Mouse (Mus musculus): ENCODE results near the gene Xylt1. TPM values are rescaled to one million over a fixed set of nuclear protein-coding genes. Genes with fewer than 3 reads are reported as not detected.

The Xylt1 gene
- polyA plus RNA-seq, 1 experiment from 2014 or later: 2.7 TPM

DNA sequence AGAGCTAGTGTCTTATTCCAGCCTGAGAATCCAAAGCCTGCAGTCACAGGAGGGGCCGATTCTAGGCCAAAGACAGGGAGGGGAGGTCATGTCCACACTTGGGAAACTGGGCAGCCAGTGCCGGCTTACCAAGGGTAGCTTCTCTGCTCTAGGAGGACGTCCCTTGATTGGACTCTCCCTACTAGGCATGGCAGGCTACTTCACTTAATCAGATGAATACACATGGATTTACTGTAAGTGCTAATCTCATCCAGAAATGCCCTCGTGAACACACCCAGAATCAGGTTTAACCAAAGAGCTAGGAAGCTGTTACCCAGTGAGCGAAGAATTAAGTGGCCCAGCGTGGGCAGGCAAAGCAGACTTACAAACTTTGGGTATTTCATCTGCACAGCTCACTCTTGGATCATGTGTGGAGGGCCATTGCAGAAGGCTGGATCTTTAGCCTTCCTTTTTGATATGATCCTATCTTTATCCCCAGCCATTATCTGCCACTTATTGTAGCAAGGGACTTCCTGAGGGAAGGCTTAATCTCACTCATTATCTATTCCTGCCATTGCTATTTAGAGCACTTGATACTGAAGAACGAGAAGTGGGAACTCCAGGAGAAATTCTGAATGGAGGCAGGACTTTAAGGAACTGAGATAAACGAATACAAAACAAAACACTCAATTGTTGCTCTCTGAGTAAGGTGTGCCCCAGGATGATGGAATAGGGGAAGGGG is 28.6 kb downstream of the Xylt1 start:
- 83% methylated on average over 8 of the region's 8 CpGs for WGBS
- Histone ChIP-seq H3K4me3 (ENCODE audit: low read depth, low read length) (no peak overlapping the region), H3K36me3 (ENCODE audit: control insufficient read depth, insufficient read depth, low read length) (no peaks in the 10 kb centered on the region), H3K4me1 (ENCODE audit: control insufficient read depth, insufficient read depth, low read length) (peaks cover 2% of the 10 kb centered on the region; the same call in 1 of the 2 replicates), H3K27me3 (ENCODE audit: control insufficient read depth, insufficient read depth, low read length) (no peaks in the 10 kb centered on the region), H3K9ac (replicated peaks; ENCODE audit: low read depth, low read length) (no peak overlapping the region), H3K4me2 (replicated peaks; ENCODE audit: low read depth, low read length) (no peak overlapping the region), H3K27ac (ENCODE audit: low read length) (no peak overlapping the region), H3K9me3 (ENCODE audit: control insufficient read depth, low read depth, low read length) (no peaks in the 10 kb centered on the region)
- ATAC-seq (ENCODE audit: insufficient number of reproducible peaks, insufficient read depth, low FRiP score, low read depth): no peak

- no peak overlapping the region for H3K27ac ChIP-seq (ENCODE audit: low read length)
- no peaks in the 10 kb centered on the region for H3K9me3 ChIP-seq (ENCODE audit: control insufficient read depth, low read depth, low read length)
- 91% methylated on average over 2 of the region's 2 CpGs for WGBS
- H3K9ac ChIP-seq (replicated peaks; ENCODE audit: low read depth, low read length): no peak overlapping the region
- H3K4me3 ChIP-seq (ENCODE audit: low read depth, low read length): no peak overlapping the region
- ATAC-seq (ENCODE audit: insufficient number of reproducible peaks, insufficient read depth, low FRiP score, low read depth): no peak
- H3K36me3 ChIP-seq (ENCODE audit: control insufficient read depth, insufficient read depth, low read length): no peaks in the 10 kb centered on the region
- peaks cover 2% of the 10 kb centered on the region; the same call in 1 of the 2 replicates for H3K4me1 ChIP-seq (ENCODE audit: control insufficient read depth, insufficient read depth, low read length)
- H3K4me2 ChIP-seq (replicated peaks; ENCODE audit: low read depth, low read length): no peak overlapping the region
- no peaks in the 10 kb centered on the region for H3K27me3 ChIP-seq (ENCODE audit: control insufficient read depth, insufficient read depth, low read length)
Measured at GRCm38 (mm10) chr7:117411874-117412273, 31.1 kb downstream of the Xylt1 start.

DNA sequence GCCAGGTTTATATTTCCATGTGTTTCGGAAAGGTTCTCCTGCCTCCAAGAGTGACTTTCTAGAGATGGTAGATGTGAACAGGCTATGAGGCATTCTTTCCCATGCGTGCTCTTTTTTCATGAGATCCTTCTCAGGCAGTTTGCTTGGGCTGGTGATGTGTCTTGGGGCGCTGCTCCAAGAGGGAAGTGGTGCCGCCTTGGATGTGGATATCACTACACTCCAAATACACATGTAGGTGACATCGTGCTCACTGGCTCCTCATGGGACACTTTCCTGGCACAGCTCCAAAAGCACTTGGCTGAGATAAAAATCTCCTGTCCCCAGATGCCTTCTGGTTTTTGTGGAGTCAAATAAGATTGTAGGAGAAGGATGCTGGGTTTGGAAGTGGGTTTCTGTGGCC is 31.6 kb downstream of the Xylt1 start:
- Histone ChIP-seq H3K27ac (ENCODE audit: low read length) (no peak overlapping the region), H3K9ac (replicated peaks; ENCODE audit: low read depth, low read length) (no peak overlapping the region), H3K9me3 (ENCODE audit: control insufficient read depth, low read depth, low read length) (no peaks in the 10 kb centered on the region), H3K4me3 (ENCODE audit: low read depth, low read length) (no peak overlapping the region), H3K4me2 (replicated peaks; ENCODE audit: low read depth, low read length) (no peak overlapping the region), H3K27me3 (ENCODE audit: control insufficient read depth, insufficient read depth, low read length) (no peaks in the 10 kb centered on the region), H3K4me1 (ENCODE audit: control insufficient read depth, insufficient read depth, low read length) (peaks cover 2% of the 10 kb centered on the region; the same call in 1 of the 2 replicates), H3K36me3 (ENCODE audit: control insufficient read depth, insufficient read depth, low read length) (no peaks in the 10 kb centered on the region)
- no peak for ATAC-seq (ENCODE audit: insufficient number of reproducible peaks, insufficient read depth, low FRiP score, low read depth)
- WGBS: 73% methylated on average over 5 of the region's 5 CpGs

GRCm38 (mm10) chr7:117414341-117415008 is 33.7 kb downstream of the Xylt1 start:
- ATAC-seq (ENCODE audit: insufficient number of reproducible peaks, insufficient read depth, low FRiP score, low read depth): no peak
- no peaks in the 10 kb centered on the region for H3K9me3 ChIP-seq (ENCODE audit: control insufficient read depth, low read depth, low read length)
- 80% methylated on average over 12 of the region's 12 CpGs for WGBS
- no peaks in the 10 kb centered on the region for H3K27me3 ChIP-seq (ENCODE audit: control insufficient read depth, insufficient read depth, low read length)
- no peak overlapping the region for H3K4me3 ChIP-seq (ENCODE audit: low read depth, low read length)
- peaks cover 5% of the 10 kb centered on the region; the same call in 1 of the 2 replicates for H3K4me1 ChIP-seq (ENCODE audit: control insufficient read depth, insufficient read depth, low read length)
- H3K27ac ChIP-seq (ENCODE audit: low read length): no peak overlapping the region
- no peak overlapping the region for H3K9ac ChIP-seq (replicated peaks; ENCODE audit: low read depth, low read length)
- H3K36me3 ChIP-seq (ENCODE audit: control insufficient read depth, insufficient read depth, low read length): no peaks in the 10 kb centered on the region
- H3K4me2 ChIP-seq (replicated peaks; ENCODE audit: low read depth, low read length): no peak overlapping the region

GRCm38 (mm10) chr7:117415009-117415363 is 34.2 kb downstream of the Xylt1 start:
- 87% methylated on average over 8 of the region's 8 CpGs for WGBS
- H3K4me2 ChIP-seq (replicated peaks; ENCODE audit: low read depth, low read length): no peak overlapping the region
- ATAC-seq (ENCODE audit: insufficient number of reproducible peaks, insufficient read depth, low FRiP score, low read depth): no peak
- no peak overlapping the region for H3K4me3 ChIP-seq (ENCODE audit: low read depth, low read length)
- H3K36me3 ChIP-seq (ENCODE audit: control insufficient read depth, insufficient read depth, low read length): no peaks in the 10 kb centered on the region
- no peak overlapping the region for H3K9ac ChIP-seq (replicated peaks; ENCODE audit: low read depth, low read length)
- no peak overlapping the region for H3K27ac ChIP-seq (ENCODE audit: low read length)
- peaks cover 5% of the 10 kb centered on the region; the same call in 1 of the 2 replicates for H3K4me1 ChIP-seq (ENCODE audit: control insufficient read depth, insufficient read depth, low read length)
- no peaks in the 10 kb centered on the region for H3K27me3 ChIP-seq (ENCODE audit: control insufficient read depth, insufficient read depth, low read length)
- H3K9me3 ChIP-seq (ENCODE audit: control insufficient read depth, low read depth, low read length): no peaks in the 10 kb centered on the region

GRCm38 (mm10) chr7:117419041-117419440 is 38.3 kb downstream of the Xylt1 start:
- H3K27me3 ChIP-seq (ENCODE audit: control insufficient read depth, insufficient read depth, low read length): no peaks in the 10 kb centered on the region

DNA sequence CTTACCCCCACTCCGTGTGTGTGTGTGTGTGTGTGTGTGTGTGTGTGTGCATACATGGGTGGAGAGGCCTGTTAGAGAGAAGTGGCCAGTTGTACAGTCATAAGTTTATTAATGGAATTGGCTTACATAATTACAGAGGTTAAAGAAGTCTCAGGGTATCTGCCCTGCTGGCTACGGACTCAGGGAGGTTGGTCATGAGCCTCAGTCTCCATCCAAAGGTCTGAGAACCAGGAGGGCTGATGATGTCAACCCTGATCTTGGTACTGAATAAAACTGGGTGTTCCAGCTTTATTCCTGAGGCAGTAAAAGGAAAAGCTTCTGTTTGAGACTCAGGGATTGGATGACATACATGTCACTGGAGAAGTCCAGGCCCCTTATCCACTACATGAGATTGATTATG is 39.1 kb downstream of the Xylt1 start:
- H3K27me3 ChIP-seq (ENCODE audit: control insufficient read depth, insufficient read depth, low read length): no peaks in the 10 kb centered on the region
- H3K27ac ChIP-seq (ENCODE audit: low read length): no peak overlapping the region
- ATAC-seq (ENCODE audit: insufficient number of reproducible peaks, insufficient read depth, low FRiP score, low read depth): no peak
- H3K9ac ChIP-seq (replicated peaks; ENCODE audit: low read depth, low read length): no peak overlapping the region
- H3K4me2 ChIP-seq (replicated peaks; ENCODE audit: low read depth, low read length): no peak overlapping the region
- no peaks in the 10 kb centered on the region for H3K36me3 ChIP-seq (ENCODE audit: control insufficient read depth, insufficient read depth, low read length)
- 81% methylated on average over 2 of the region's 2 CpGs for WGBS
- no peaks in the 10 kb centered on the region for H3K9me3 ChIP-seq (ENCODE audit: control insufficient read depth, low read depth, low read length)
- no peak overlapping the region for H3K4me3 ChIP-seq (ENCODE audit: low read depth, low read length)
- H3K4me1 ChIP-seq (ENCODE audit: control insufficient read depth, insufficient read depth, low read length): peaks cover 6% of the 10 kb centered on the region; the same call in 1 of the 2 replicates

More at GRCm38 (mm10) chr7:117419041-117419440, 38.3 kb downstream of the Xylt1 start:
- Histone ChIP-seq H3K4me3 (ENCODE audit: low read depth, low read length) (no peak overlapping the region), H3K9ac (replicated peaks; ENCODE audit: low read depth, low read length) (no peak overlapping the region), H3K4me1 (ENCODE audit: control insufficient read depth, insufficient read depth, low read length) (peaks cover 6% of the 10 kb centered on the region; the same call in 1 of the 2 replicates), H3K27ac (ENCODE audit: low read length) (no peak overlapping the region), H3K9me3 (ENCODE audit: control insufficient read depth, low read depth, low read length) (no peaks in the 10 kb centered on the region), H3K36me3 (ENCODE audit: control insufficient read depth, insufficient read depth, low read length) (no peaks in the 10 kb centered on the region), H3K4me2 (replicated peaks; ENCODE audit: low read depth, low read length) (no peak overlapping the region)
- ATAC-seq (ENCODE audit: insufficient number of reproducible peaks, insufficient read depth, low FRiP score, low read depth): peak; percentile 33; the same call in 1 of the 2 replicates
- WGBS: 51% methylated on average over 5 of the region's 5 CpGs

DNA sequence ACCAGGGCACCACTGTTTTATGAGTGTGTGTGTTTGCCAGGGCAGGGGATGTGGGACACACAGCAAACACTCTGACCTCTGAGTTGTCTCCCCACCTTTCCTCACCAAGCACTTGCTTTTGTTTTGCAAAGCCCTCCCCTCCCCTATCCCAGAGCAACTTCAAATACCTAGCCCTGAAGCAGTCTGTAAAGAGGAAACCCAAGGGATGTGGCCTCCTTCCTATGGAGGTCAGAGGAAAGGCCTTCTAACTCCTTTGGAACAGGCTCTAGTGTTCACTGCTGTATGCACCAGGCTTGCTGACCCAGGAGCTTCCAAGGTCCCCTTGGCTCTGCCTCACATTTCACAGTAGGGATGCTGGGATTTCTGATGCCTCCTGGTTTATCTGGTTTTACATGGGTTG is 39.5 kb downstream of the Xylt1 start:
- H3K9me3 ChIP-seq (ENCODE audit: control insufficient read depth, low read depth, low read length): no peaks in the 10 kb centered on the region
- ATAC-seq (ENCODE audit: insufficient number of reproducible peaks, insufficient read depth, low FRiP score, low read depth): no peak
- H3K36me3 ChIP-seq (ENCODE audit: control insufficient read depth, insufficient read depth, low read length): no peaks in the 10 kb centered on the region
- no peak overlapping the region for H3K9ac ChIP-seq (replicated peaks; ENCODE audit: low read depth, low read length)
- H3K4me1 ChIP-seq (ENCODE audit: control insufficient read depth, insufficient read depth, low read length): peaks cover 6% of the 10 kb centered on the region; the same call in 1 of the 2 replicates
- H3K4me3 ChIP-seq (ENCODE audit: low read depth, low read length): no peak overlapping the region
- H3K27ac ChIP-seq (ENCODE audit: low read length): no peak overlapping the region
- no peak overlapping the region for H3K4me2 ChIP-seq (replicated peaks; ENCODE audit: low read depth, low read length)
- no peaks in the 10 kb centered on the region for H3K27me3 ChIP-seq (ENCODE audit: control insufficient read depth, insufficient read depth, low read length)

Measured in stomach, embryonic 14.5 days (tissue).